Mouse (Mus musculus) testis, postnatal 10 days (tissue): ENCODE measurements at regions not wholly inside any gene's neighbourhood (a gene's known extent, or its start where the extent isn't known, plus 50 kb on each side); places are given as distances from the start of the nearest gene placed in this dataset.

ENCODE experiments used
- DNase-seq: peaks from one replicate; pipeline ENCODE4 v3.0.0; 2021; ENCODE audit warnings: low spot score

- DNase-seq, result no peak
These were observed 127.8 kb upstream of the Peli2 start for GRCm38 (mm10) chr14:47992851-47993250.

- DNase-seq, result no peak
These were observed 121.7 kb upstream of the Peli2 start for GRCm38 (mm10) chr14:47998936-47999335.

GRCm38 (mm10) chr14:48005092-48005928, 115.3 kb upstream of the Peli2 start:
- no peak for DNase-seq

- DNase-seq, result no peak
These were observed 114.7 kb upstream of the Peli2 start for GRCm38 (mm10) chr14:48005929-48006309.

GRCm38 (mm10) chr14:48012361-48013215, 108.0 kb upstream of the Peli2 start:
- no peak for DNase-seq

GRCm38 (mm10) chr14:48013431-48013830, 107.2 kb upstream of the Peli2 start:
- DNase-seq, result no peak

- DNase-seq, result no peak
These were observed 105.8 kb upstream of the Peli2 start for GRCm38 (mm10) chr14:48014776-48015175.

- no peak for DNase-seq
These were observed 102.7 kb upstream of the Peli2 start for GRCm38 (mm10) chr14:48017971-48018370.

- no peak for DNase-seq
These were observed 101.3 kb upstream of the Peli2 start for GRCm38 (mm10) chr14:48019331-48019730.

GRCm38 (mm10) chr14:48022271-48022670, 98.4 kb upstream of the Peli2 start:
- DNase-seq, result no peak

GRCm38 (mm10) chr14:48024051-48024693, 96.5 kb upstream of the Peli2 start:
- no peak for DNase-seq

GRCm38 (mm10) chr14:48039286-48039790, 81.3 kb upstream of the Peli2 start:
- DNase-seq, result no peak

GRCm38 (mm10) chr14:48046094-48046493, 74.5 kb upstream of the Peli2 start:
- DNase-seq, result no peak

- DNase-seq, result no peak
These were observed 73.8 kb upstream of the Peli2 start for GRCm38 (mm10) chr14:48046831-48047230.

- DNase-seq, result no peak
These were observed 70.7 kb upstream of the Peli2 start for GRCm38 (mm10) chr14:48049698-48050459.

- DNase-seq, result no peak
These were observed 70.2 kb upstream of the Peli2 start for GRCm38 (mm10) chr14:48050460-48050760.

GRCm38 (mm10) chr14:48051971-48052370, 68.7 kb upstream of the Peli2 start:
- no peak for DNase-seq

- no peak for DNase-seq
These were observed 68.2 kb upstream of the Peli2 start for GRCm38 (mm10) chr14:48052405-48052804.

- DNase-seq, result no peak
These were observed 67.5 kb upstream of the Peli2 start for GRCm38 (mm10) chr14:48053151-48053550.

- DNase-seq, result peak; percentile 55
These were observed 65.9 kb upstream of the Peli2 start for GRCm38 (mm10) chr14:48054719-48055118.

- DNase-seq, result no peak
These were observed 64.8 kb upstream of the Peli2 start for GRCm38 (mm10) chr14:48055861-48056260.
